Mouse (Mus musculus): ENCODE measurements around the gene Lce1j. TPM values are rescaled to one million over a fixed set of nuclear protein-coding genes. Genes with fewer than 3 reads are reported as not detected.

Gene Lce1j
- polyA plus RNA-seq, 1 experiment: not detected

DNA sequence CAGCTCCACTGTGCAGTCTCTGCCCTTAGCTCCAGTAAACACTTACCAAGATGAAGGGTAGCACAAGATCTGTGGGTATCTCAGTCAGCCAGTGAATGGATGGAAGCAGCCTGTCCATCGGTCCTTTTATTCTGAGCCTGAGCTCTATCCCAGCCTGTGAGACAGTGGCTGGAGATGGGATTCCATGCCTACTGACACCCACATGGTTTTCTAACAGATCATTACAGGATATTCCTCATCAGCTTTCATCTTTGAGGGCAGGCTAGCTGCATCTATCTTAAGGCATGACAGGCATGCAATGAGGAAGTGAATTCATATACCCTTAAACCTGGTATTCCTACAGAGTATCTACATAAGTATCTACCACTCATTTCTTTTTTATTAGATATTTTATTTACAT, 25.3 kb downstream of the Lce1j start, which contains the start of gene Lce1h:
TSS of gene Lce1h (minus strand) at position 101 of the 400 bp plus-strand sequence.
- H3K27me3 ChIP-seq (ENCODE audit: control insufficient read depth, insufficient read depth, low read length): no peaks in the 10 kb centered on the region
- no peaks in the 10 kb centered on the region for H3K4me1 ChIP-seq (ENCODE audit: control insufficient read depth, insufficient read depth, low read length)
- H3K27ac ChIP-seq (ENCODE audit: control insufficient read depth, insufficient read depth, low read depth, low read length): no peak within 1 kb of the TSS
- TF ChIP-seq POLR2A (IDR thresholded peaks at IDR 0.05; ENCODE audit: control insufficient read depth, low read depth, low read length) (no peak), CTCF (IDR thresholded peaks at IDR 0.05; ENCODE audit: control insufficient read depth, insufficient read depth, insufficient replicate concordance, low read depth, low read length) (no peak)
- H3K36me3 ChIP-seq (ENCODE audit: control insufficient read depth, insufficient read depth, low read length): no peaks in the 10 kb centered on the region
- no peak within 1 kb of the TSS for H3K4me3 ChIP-seq (ENCODE audit: control insufficient read depth, low read depth, low read length)

DNA sequence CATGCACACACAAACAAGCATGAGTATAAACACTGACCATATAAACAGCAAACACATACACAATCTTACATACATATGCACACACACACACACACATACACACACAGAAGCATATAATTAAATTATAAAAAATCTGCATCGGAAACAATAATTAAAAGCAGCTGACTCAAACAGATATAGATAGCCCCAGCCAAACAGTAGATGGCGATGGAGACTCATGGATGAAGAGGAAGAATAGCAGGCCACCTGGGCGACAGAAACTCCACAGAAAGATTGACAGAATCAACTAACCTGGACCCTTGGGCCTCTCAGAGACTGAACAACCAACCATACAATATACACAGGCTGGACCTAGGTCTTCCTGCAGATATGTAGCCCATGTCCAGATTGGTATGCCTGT, 37.1 kb downstream of the Lce1j start:
- no peaks in the 10 kb centered on the region for H3K36me3 ChIP-seq (ENCODE audit: control insufficient read depth, insufficient read depth, low read length)
- no peak for TF ChIP-seq CTCF (IDR thresholded peaks at IDR 0.05; ENCODE audit: control insufficient read depth, insufficient read depth, insufficient replicate concordance, low read depth, low read length)
- TF ChIP-seq POLR2A (IDR thresholded peaks at IDR 0.05; ENCODE audit: control insufficient read depth, low read depth, low read length): no peak
- H3K27me3 ChIP-seq (ENCODE audit: control insufficient read depth, insufficient read depth, low read length): no peaks in the 10 kb centered on the region
- no peak overlapping the region for H3K27ac ChIP-seq (ENCODE audit: control insufficient read depth, insufficient read depth, low read depth, low read length)
- H3K4me3 ChIP-seq (ENCODE audit: control insufficient read depth, low read depth, low read length): no peak overlapping the region
- no peaks in the 10 kb centered on the region for H3K4me1 ChIP-seq (ENCODE audit: control insufficient read depth, insufficient read depth, low read length)

DNA sequence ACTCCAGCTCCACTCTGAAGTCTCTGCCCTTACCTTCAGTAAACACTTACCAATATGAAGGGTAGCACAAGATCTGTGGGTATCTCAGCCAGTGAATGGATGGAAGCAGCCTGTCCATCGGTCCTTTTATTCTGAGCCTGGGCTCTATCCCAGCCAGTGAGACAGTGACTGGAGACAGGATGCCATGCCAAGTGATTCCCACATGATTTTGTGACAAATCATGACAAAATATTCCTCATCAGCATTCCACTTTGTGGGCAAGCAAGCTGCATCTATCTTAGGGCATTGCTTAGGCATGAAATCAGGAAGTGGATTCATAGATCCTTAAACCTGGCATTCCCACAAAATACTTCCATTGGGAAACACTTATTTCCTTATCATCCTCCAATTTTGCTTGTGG, 38.1 kb downstream of the Lce1j start, which contains the start of gene Lce1g:
TSS of gene Lce1g (minus strand) at position 101 of the 400 bp plus-strand sequence.
- Histone ChIP-seq H3K4me1 (ENCODE audit: control insufficient read depth, insufficient read depth, low read length) (no peaks in the 10 kb centered on the region), H3K36me3 (ENCODE audit: control insufficient read depth, insufficient read depth, low read length) (no peaks in the 10 kb centered on the region), H3K27me3 (ENCODE audit: control insufficient read depth, insufficient read depth, low read length) (no peaks in the 10 kb centered on the region), H3K27ac (ENCODE audit: control insufficient read depth, insufficient read depth, low read depth, low read length) (no peak within 1 kb of the TSS), H3K4me3 (ENCODE audit: control insufficient read depth, low read depth, low read length) (no peak within 1 kb of the TSS)
- no peak for TF ChIP-seq POLR2A (IDR thresholded peaks at IDR 0.05; ENCODE audit: control insufficient read depth, low read depth, low read length)
- no peak for TF ChIP-seq CTCF (IDR thresholded peaks at IDR 0.05; ENCODE audit: control insufficient read depth, insufficient read depth, insufficient replicate concordance, low read depth, low read length)

DNA sequence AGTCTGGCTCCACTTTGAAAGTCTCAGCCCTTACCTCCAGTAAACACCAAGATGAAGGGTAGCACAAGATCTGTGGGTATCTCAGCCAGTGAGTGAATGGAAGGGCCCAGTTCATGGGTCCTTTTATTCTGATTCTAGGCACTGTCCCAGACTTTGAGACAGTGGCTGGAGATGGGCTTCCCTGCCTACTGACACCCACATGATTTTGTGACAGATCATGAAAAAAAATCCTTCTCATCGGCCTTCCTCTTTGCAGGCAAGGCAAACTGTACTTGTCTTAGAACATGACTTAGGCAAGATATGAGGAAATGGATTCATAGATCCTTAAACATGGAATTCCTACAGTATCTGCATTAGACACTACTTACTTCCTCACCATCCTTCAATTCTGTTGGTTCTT, 51.3 kb downstream of the Lce1j start, which contains the start of gene Gm38119:
TSS of gene Gm38119 (minus strand) at position 101 of the 400 bp plus-strand sequence.
- Histone ChIP-seq H3K36me3 (ENCODE audit: control insufficient read depth, insufficient read depth, low read length) (no peaks in the 10 kb centered on the region), H3K27ac (ENCODE audit: control insufficient read depth, insufficient read depth, low read depth, low read length) (no peak within 1 kb of the TSS), H3K27me3 (ENCODE audit: control insufficient read depth, insufficient read depth, low read length) (no peaks in the 10 kb centered on the region), H3K4me3 (ENCODE audit: control insufficient read depth, low read depth, low read length) (no peak within 1 kb of the TSS), H3K4me1 (ENCODE audit: control insufficient read depth, insufficient read depth, low read length) (no peaks in the 10 kb centered on the region)
- TF ChIP-seq CTCF (IDR thresholded peaks at IDR 0.05; ENCODE audit: control insufficient read depth, insufficient read depth, insufficient replicate concordance, low read depth, low read length) (no peak), POLR2A (IDR thresholded peaks at IDR 0.05; ENCODE audit: control insufficient read depth, low read depth, low read length) (no peak)

Other genes starting within 250 kb of the Lce1j start
- 0.05 and 0.06 TPM in 2 replicates for gene Ivl, start 216.8 kb downstream of the Lce1j start, polyA plus RNA-seq (2012; rRNA removed)
- gene Smcp, start 201.5 kb downstream of the Lce1j start, polyA plus RNA-seq (2012; rRNA removed): 4,177 and 4,558 TPM in 2 replicates
- 0.67 and 0.94 TPM in 2 replicates for gene 2210017I01Rik, start 183.0 kb downstream of the Lce1j start, polyA plus RNA-seq (2012; rRNA removed)
- gene Lce6a, start 168.9 kb downstream of the Lce1j start, polyA plus RNA-seq (2012; rRNA removed): 0.66 and 0.89 TPM in 2 replicates
- not detected in 2 replicates for gene Lce1a1, start 142.2 kb downstream of the Lce1j start, polyA plus RNA-seq (2012; rRNA removed)
- gene Lce1b, start 133.6 kb downstream of the Lce1j start, polyA plus RNA-seq (2012; rRNA removed): not detected in 2 replicates
- not detected in 2 replicates for gene Lce1a2, start 120.2 kb downstream of the Lce1j start, polyA plus RNA-seq (2012; rRNA removed)
- gene Lce1c, start 111.3 kb downstream of the Lce1j start, polyA plus RNA-seq (2012; rRNA removed): 0.42 and 0.85 TPM in 2 replicates
- not detected in 2 replicates for gene Lce1d, start 103.3 kb downstream of the Lce1j start, polyA plus RNA-seq (2012; rRNA removed)
- gene Lce1e, start 81.4 kb downstream of the Lce1j start, polyA plus RNA-seq (2012; rRNA removed): not detected in 2 replicates
- gene Lce1f, start 70.2 kb downstream of the Lce1j start, polyA plus RNA-seq (2012; rRNA removed): not detected in 2 replicates
- not detected in 2 replicates for gene Gm38119, start 51.4 kb downstream of the Lce1j start, polyA plus RNA-seq (2012; rRNA removed)
- gene Lce1g, start 38.2 kb downstream of the Lce1j start, polyA plus RNA-seq (2012; rRNA removed): not detected in 2 replicates
- not detected in 2 replicates for gene Lce1h, start 25.4 kb downstream of the Lce1j start, polyA plus RNA-seq (2012; rRNA removed)
- not detected in 2 replicates for gene Lce1i, start 11.6 kb downstream of the Lce1j start, polyA plus RNA-seq (2012; rRNA removed)
- not detected in 2 replicates for gene Lce1k, start 17.4 kb upstream of the Lce1j start, polyA plus RNA-seq (2012; rRNA removed)
- not detected in 2 replicates for gene Kprp, start 36.7 kb upstream of the Lce1j start, polyA plus RNA-seq (2012; rRNA removed)
- not detected in 2 replicates for gene Lce1l, start 60.8 kb upstream of the Lce1j start, polyA plus RNA-seq (2012; rRNA removed)
- not detected in 2 replicates for gene 2310050C09Rik, start 79.7 kb upstream of the Lce1j start, polyA plus RNA-seq (2012; rRNA removed)
- gene Lce3a, start 135.7 kb upstream of the Lce1j start, polyA plus RNA-seq (2012; rRNA removed): not detected in 2 replicates
- not detected in 2 replicates for gene Lce3b, start 142.5 kb upstream of the Lce1j start, polyA plus RNA-seq (2012; rRNA removed)
- not detected in 2 replicates for gene Lce3c, start 154.0 kb upstream of the Lce1j start, polyA plus RNA-seq (2012; rRNA removed)
- gene Lce3d, start 166.9 kb upstream of the Lce1j start, polyA plus RNA-seq (2012; rRNA removed): not detected in 2 replicates
- not detected in 2 replicates for gene Lce3e, start 176.5 kb upstream of the Lce1j start, polyA plus RNA-seq (2012; rRNA removed)
- not detected in 2 replicates for gene Lce3f, start 201.7 kb upstream of the Lce1j start, polyA plus RNA-seq (2012; rRNA removed)
- gene Crct1, start 225.2 kb upstream of the Lce1j start, polyA plus RNA-seq (2012; rRNA removed): not detected in 2 replicates
- not detected in 2 replicates for gene Lce1m, start 228.5 kb upstream of the Lce1j start, polyA plus RNA-seq (2012; rRNA removed)